Mouse (Mus musculus): ENCODE results near the gene Gm26602.

Gm26602 gene

GRCm38 (mm10) chr10:79877757-79878156, 32.9 kb upstream of the Gm26602 start:
- TF ChIP-seq GATA4 (IDR thresholded peaks at IDR 0.05; ENCODE audit: insufficient replicate concordance, low read length): no peak

- no peak for TF ChIP-seq GATA4 (IDR thresholded peaks at IDR 0.05; ENCODE audit: insufficient replicate concordance, low read length)
These were observed 31.1 kb upstream of the Gm26602 start for GRCm38 (mm10) chr10:79879527-79879926.

- TF ChIP-seq GATA4 (IDR thresholded peaks at IDR 0.05; ENCODE audit: insufficient replicate concordance, low read length): no peak
These were observed 29.9 kb upstream of the Gm26602 start for GRCm38 (mm10) chr10:79880721-79881120.

- no peak for TF ChIP-seq GATA4 (IDR thresholded peaks at IDR 0.05; ENCODE audit: insufficient replicate concordance, low read length)
These were observed 28.7 kb upstream of the Gm26602 start for GRCm38 (mm10) chr10:79881981-79882380.

- TF ChIP-seq GATA4 (IDR thresholded peaks at IDR 0.05; ENCODE audit: insufficient replicate concordance, low read length): no peak
These were observed 27.2 kb upstream of the Gm26602 start for GRCm38 (mm10) chr10:79883297-79884084.

GRCm38 (mm10) chr10:79884446-79884845, 26.2 kb upstream of the Gm26602 start:
- no peak for TF ChIP-seq GATA4 (IDR thresholded peaks at IDR 0.05; ENCODE audit: insufficient replicate concordance, low read length)

GRCm38 (mm10) chr10:79886054-79886453, 24.6 kb upstream of the Gm26602 start, which contains the start of gene Elane:
Gene Elane, plus strand, starts transcription at chr10:79886247.
- TF ChIP-seq GATA4 (IDR thresholded peaks at IDR 0.05; ENCODE audit: insufficient replicate concordance, low read length): no peak

GRCm38 (mm10) chr10:79886611-79887010, 24.0 kb upstream of the Gm26602 start:
- no peak for TF ChIP-seq GATA4 (IDR thresholded peaks at IDR 0.05; ENCODE audit: insufficient replicate concordance, low read length)

GRCm38 (mm10) chr10:79889386-79889785, 21.3 kb upstream of the Gm26602 start:
- no peak for TF ChIP-seq GATA4 (IDR thresholded peaks at IDR 0.05; ENCODE audit: insufficient replicate concordance, low read length)

GRCm38 (mm10) chr10:79890670-79891069, 20.0 kb upstream of the Gm26602 start, which contains the start of gene Cfd:
Gene Cfd, plus strand, starts transcription at chr10:79890853.
- TF ChIP-seq GATA4 (IDR thresholded peaks at IDR 0.05; ENCODE audit: insufficient replicate concordance, low read length): no peak

- no peak for TF ChIP-seq GATA4 (IDR thresholded peaks at IDR 0.05; ENCODE audit: insufficient replicate concordance, low read length)
These were observed 14.3 kb upstream of the Gm26602 start for GRCm38 (mm10) chr10:79896306-79896705.

- TF ChIP-seq GATA4 (IDR thresholded peaks at IDR 0.05; ENCODE audit: insufficient replicate concordance, low read length): no peak
These were observed 13.8 kb upstream of the Gm26602 start for GRCm38 (mm10) chr10:79896814-79897213.

- TF ChIP-seq GATA4 (IDR thresholded peaks at IDR 0.05; ENCODE audit: insufficient replicate concordance, low read length): no peak
These were observed 13.1 kb upstream of the Gm26602 start for GRCm38 (mm10) chr10:79897316-79898245.

GRCm38 (mm10) chr10:79900951-79901410, 9.7 kb upstream of the Gm26602 start:
- no peak for TF ChIP-seq GATA4 (IDR thresholded peaks at IDR 0.05; ENCODE audit: insufficient replicate concordance, low read length)

- TF ChIP-seq GATA4 (IDR thresholded peaks at IDR 0.05; ENCODE audit: insufficient replicate concordance, low read length): no peak
These were observed 3.9 kb upstream of the Gm26602 start for GRCm38 (mm10) chr10:79906712-79907111.

- TF ChIP-seq GATA4 (IDR thresholded peaks at IDR 0.05; ENCODE audit: insufficient replicate concordance, low read length): no peak
These were observed 3.2 kb upstream of the Gm26602 start for GRCm38 (mm10) chr10:79907415-79907814.
